Mouse (Mus musculus) lung, postnatal 0 days (tissue): ENCODE data around the gene Tpd52l1.

Experiments used
- CTCF ChIP-seq: IDR thresholded peaks from 2 replicates; pipeline ENCODE4 v1.5.1; 2016; ENCODE audit warnings: antibody characterized with exemption, mild to moderate bottlenecking
- EP300 ChIP-seq: IDR thresholded peaks from 2 replicates; pipeline ENCODE4 v1.6.1; 2016; ENCODE audit warnings: antibody characterized with exemption, mild to moderate bottlenecking, control low read depth

GRCm38 (mm10) chr10:31436047-31436446 lies 9.7 kb downstream of the Tpd52l1 start:
- TF ChIP-seq CTCF (no peak), EP300 (no peak)
